Mouse (Mus musculus) embryonic facial prominence, embryonic 14.5 days (tissue): Measurements from ENCODE around the gene Diras1. TPM values are rescaled to one million over a fixed set of nuclear protein-coding genes. Genes with fewer than 3 reads are reported as not detected.

Experiments
- ATAC-seq: fragments of 200-750 bp; cut with Nextera tagmentation; 2 replicates; pipeline ENCODE4 v1.8.0; 2017; ENCODE audit warnings: low read depth, moderate number of reproducible peaks, moderate TSS enrichment
- DNase-seq: peaks from one replicate; pipeline ENCODE4 v3.0.0-alpha.2; 2015; ENCODE audit warnings: low spot score
- H3K27ac ChIP-seq: fragments of 300-500 bp; sonication (generic); replicated peaks from 2 replicates; pipeline ENCODE4 v1.5.1; 2014; ENCODE audit warnings: low read depth, mild to moderate bottlenecking, low read length, moderate library complexity
- H3K27me3 ChIP-seq: fragments of 300-500 bp; sonication (generic); replicated peaks from 2 replicates; pipeline ENCODE4 v1.6.1; 2014; ENCODE audit warnings: low read length; ENCODE audit not compliant: control insufficient read depth, insufficient read depth
- H3K36me3 ChIP-seq: fragments of 300-500 bp; sonication (generic); 2 replicates; pipeline ENCODE4 v1.6.1; 2014; ENCODE audit warnings: low read length, mixed read lengths; ENCODE audit not compliant: control insufficient read depth, insufficient read depth
- H3K4me1 ChIP-seq: fragments of 300-500 bp; sonication (generic); 2 replicates; pipeline ENCODE4 v1.6.1; 2014; ENCODE audit warnings: antibody characterized with exemption, low read length; ENCODE audit not compliant: control insufficient read depth, insufficient read depth
- H3K4me2 ChIP-seq: fragments of 300-500 bp; sonication (generic); 2 replicates; pipeline ENCODE4 v1.6.1; 2014; ENCODE audit warnings: low read depth, mild to moderate bottlenecking, low read length, moderate library complexity, mixed read lengths
- H3K4me3 ChIP-seq: fragments of 300-500 bp; sonication (generic); 2 replicates; pipeline ENCODE4 v1.5.1; 2014; ENCODE audit warnings: low read depth, mild to moderate bottlenecking, low read length
- H3K9ac ChIP-seq: fragments of 300-500 bp; sonication (generic); 2 replicates; pipeline ENCODE4 v1.6.1; 2014; ENCODE audit warnings: low read depth, mild to moderate bottlenecking, low read length, moderate library complexity, mixed read lengths
- H3K9me3 ChIP-seq: fragments of 300-500 bp; sonication (generic); 2 replicates; pipeline ENCODE4 v1.6.1; 2016; ENCODE audit warnings: low read length; ENCODE audit not compliant: control insufficient read depth
- WGBS: fragments of 180-500 bp; shearing (Covaris S2); extraction: QIAGEN DNeasy Blood & Tissue Kit; methylation state at CpG from one replicate; pipeline ENCODE4 v1.1.7; 2014; 5-methylcytosine and 5-hydroxymethylcytosine counted together
- polyA plus RNA-seq: library from polyadenylated mRNA; unstranded; fragments of >200 nt; fragmentation: Nextera tagmentation; extraction: Ambion mirVana; gene quantifications from 2 replicates; pipeline ENCODE4 v1.2.1, GENCODE M21; 2014

Gene Diras1
- polyA plus RNA-seq, 1 experiment from 2014 or later, result 0.95 TPM

GRCm38 (mm10) chr10:81041458-81042175 is 16.2 kb upstream of the Diras1 start:
- no peak overlapping the region for H3K4me2 ChIP-seq
- DNase-seq (peak; percentile 65), ATAC-seq (no peak)
- no peak overlapping the region for H3K27ac ChIP-seq
- no peak overlapping the region for H3K9ac ChIP-seq
- peaks cover 44% of the 10 kb centered on the region for H3K36me3 ChIP-seq
- H3K27me3 ChIP-seq, result no peaks in the 10 kb centered on the region
- 30% methylated on average over 13 of the region's 13 CpGs for WGBS
- no peaks in the 10 kb centered on the region for H3K9me3 ChIP-seq
- H3K4me3 ChIP-seq, result no peak overlapping the region
- H3K4me1 ChIP-seq, result no peaks in the 10 kb centered on the region

GRCm38 (mm10) chr10:81036988-81037580 is 11.6 kb upstream of the Diras1 start, which contains the start of gene Slc39a3:
Slc39a3 (minus strand) TSS chr10:81037426.
- H3K36me3 ChIP-seq, result 0 out of 2 replicates have a peak, but pooled peaks cover 3% of the 10 kb centered on the region
- peak within 1 kb of the TSS; percentile 64 for H3K4me2 ChIP-seq
- no peaks in the 10 kb centered on the region for H3K9me3 ChIP-seq
- no peaks in the 10 kb centered on the region for H3K27me3 ChIP-seq
- H3K27ac ChIP-seq, result no peak within 1 kb of the TSS
- peak within 1 kb of the TSS; percentile 78 for H3K9ac ChIP-seq
- ATAC-seq (peak; percentile 100), DNase-seq (peak; percentile 98)
- WGBS, result 1% methylated on average over 35 of the region's 35 CpGs
- peak within 1 kb of the TSS; percentile 66 for H3K4me3 ChIP-seq
- no peaks in the 10 kb centered on the region for H3K4me1 ChIP-seq

- WGBS, result 76% methylated on average over 7 of the region's 7 CpGs
- Histone ChIP-seq H3K9ac (no peak overlapping the region), H3K27me3 (no peaks in the 10 kb centered on the region), H3K4me1 (no peaks in the 10 kb centered on the region), H3K9me3 (no peaks in the 10 kb centered on the region), H3K4me3 (no peak overlapping the region), H3K27ac (no peak overlapping the region), H3K36me3 (peaks cover 7% of the 10 kb centered on the region), H3K4me2 (no peak overlapping the region)
- DNase-seq (no peak), ATAC-seq (no peak)
These were observed 10.8 kb upstream of the Diras1 start for GRCm38 (mm10) chr10:81036251-81036650.

- DNase-seq, result no peak
- 80% methylated on average over 10 of the region's 10 CpGs for WGBS
- H3K4me1 ChIP-seq, result no peaks in the 10 kb centered on the region
These were observed 8.1 kb upstream of the Diras1 start for GRCm38 (mm10) chr10:81033586-81033985.

GRCm38 (mm10) chr10:81029031-81029430 is 3.6 kb upstream of the Diras1 start:
- 71% methylated on average over 10 of the region's 10 CpGs for WGBS
- Histone ChIP-seq H3K36me3 (peaks cover 19% of the 10 kb centered on the region), H3K27ac (no peak overlapping the region), H3K4me1 (no peaks in the 10 kb centered on the region), H3K9me3 (no peaks in the 10 kb centered on the region), H3K27me3 (peaks cover 23% of the 10 kb centered on the region), H3K9ac (no peak overlapping the region), H3K4me3 (no peak overlapping the region), H3K4me2 (no peak overlapping the region)
- ATAC-seq, result no peak
- DNase-seq, result no peak

More at GRCm38 (mm10) chr10:81033586-81033985, 8.1 kb upstream of the Diras1 start:
- no peak overlapping the region for H3K27ac ChIP-seq
- H3K27me3 ChIP-seq, result no peaks in the 10 kb centered on the region
- H3K36me3 ChIP-seq, result peaks cover 19% of the 10 kb centered on the region
- H3K9me3 ChIP-seq, result no peaks in the 10 kb centered on the region
- ATAC-seq, result no peak
- H3K9ac ChIP-seq, result no peak overlapping the region
- H3K4me3 ChIP-seq, result no peak overlapping the region
- no peak overlapping the region for H3K4me2 ChIP-seq

- no peak for ATAC-seq
- DNase-seq, result no peak
These were observed 2.8 kb upstream of the Diras1 start for GRCm38 (mm10) chr10:81028219-81028618.

GRCm38 (mm10) chr10:81027331-81027730 is 1.9 kb upstream of the Diras1 start:
- Histone ChIP-seq H3K4me3 (no peak overlapping the region), H3K4me2 (no peak overlapping the region), H3K27me3 (peaks cover 29% of the 10 kb centered on the region), H3K27ac (no peak overlapping the region), H3K4me1 (no peaks in the 10 kb centered on the region), H3K9ac (no peak overlapping the region), H3K9me3 (no peaks in the 10 kb centered on the region), H3K36me3 (peaks cover 17% of the 10 kb centered on the region)
- 65% methylated on average over 4 of the region's 4 CpGs for WGBS
- ATAC-seq (no peak), DNase-seq (no peak)

More at GRCm38 (mm10) chr10:81028219-81028618, 2.8 kb upstream of the Diras1 start:
- no peak overlapping the region for H3K4me3 ChIP-seq
- H3K36me3 ChIP-seq, result peaks cover 19% of the 10 kb centered on the region
- H3K4me1 ChIP-seq, result no peaks in the 10 kb centered on the region
- H3K27ac ChIP-seq, result no peak overlapping the region
- no peaks in the 10 kb centered on the region for H3K9me3 ChIP-seq
- no peak overlapping the region for H3K9ac ChIP-seq
- no peak overlapping the region for H3K4me2 ChIP-seq
- peaks cover 24% of the 10 kb centered on the region for H3K27me3 ChIP-seq

GRCm38 (mm10) chr10:81026857-81027256 is 1.4 kb upstream of the Diras1 start:
- peaks cover 16% of the 10 kb centered on the region for H3K36me3 ChIP-seq
- no peak overlapping the region for H3K4me3 ChIP-seq
- 89% methylated on average over 5 of the region's 5 CpGs for WGBS
- no peak overlapping the region for H3K4me2 ChIP-seq
- H3K27me3 ChIP-seq, result peaks cover 33% of the 10 kb centered on the region
- H3K4me1 ChIP-seq, result no peaks in the 10 kb centered on the region
- no peak overlapping the region for H3K9ac ChIP-seq
- H3K27ac ChIP-seq, result no peak overlapping the region
- no peak for DNase-seq
- H3K9me3 ChIP-seq, result no peaks in the 10 kb centered on the region
- no peak for ATAC-seq
